Mouse (Mus musculus): ENCODE measurements at regions not wholly inside any gene's neighbourhood (a gene's known extent, or its start where the extent isn't known, plus 50 kb on each side); places are given as distances from the start of the nearest gene placed in this dataset.

DNA sequence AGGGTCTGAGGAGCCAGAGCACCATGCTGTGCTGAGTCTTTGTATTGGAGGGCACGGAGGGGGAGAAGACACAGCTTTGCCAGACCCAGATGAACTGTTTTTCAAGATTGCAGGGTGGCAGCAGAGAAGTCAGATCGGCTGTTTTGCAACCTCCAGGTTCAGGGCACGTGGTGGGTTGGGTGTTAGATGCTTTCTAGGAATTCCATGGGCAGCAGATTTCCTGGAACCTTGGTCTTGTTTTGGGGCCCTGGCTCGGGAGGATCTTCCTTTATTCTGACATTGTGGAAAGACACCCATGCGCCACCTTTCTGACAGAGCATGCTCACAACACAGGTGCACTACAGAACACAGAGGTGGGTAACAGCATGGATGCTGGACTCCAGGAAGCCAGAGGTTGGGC is 89.4 kb upstream of the Elovl6 start:
- in situ Hi-C loops (cut with MboI; ENCODE audit: low pct_unique_long_range_greater_than_20kb in 1 of 2, low sequenced_read_pairs in 2 of 2, unreplicated experiment in 1 of 2): no loop called here

DNA sequence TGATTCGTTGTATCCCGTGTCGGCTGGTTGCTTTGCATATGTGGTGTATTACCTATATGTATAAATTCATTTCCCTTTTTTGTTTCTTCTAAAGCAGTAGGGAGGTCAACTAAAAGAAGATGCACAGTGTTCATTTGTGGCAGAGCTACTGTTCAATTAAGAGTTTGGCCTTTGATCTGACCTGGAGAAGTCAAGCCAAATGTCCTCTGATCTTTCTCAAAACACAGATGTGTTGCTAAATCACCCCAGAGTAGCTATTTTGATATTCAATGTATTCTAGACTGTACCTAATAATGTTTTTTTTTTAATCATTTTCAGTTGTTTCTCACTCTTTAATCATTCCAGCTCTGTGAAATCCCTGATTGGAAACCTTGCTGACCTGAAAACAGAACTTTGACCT is 87.9 kb upstream of the Elovl6 start:
- in situ Hi-C loops (cut with MboI; ENCODE audit: low pct_unique_long_range_greater_than_20kb in 1 of 2, low sequenced_read_pairs in 2 of 2, unreplicated experiment in 1 of 2): no loop called here

DNA sequence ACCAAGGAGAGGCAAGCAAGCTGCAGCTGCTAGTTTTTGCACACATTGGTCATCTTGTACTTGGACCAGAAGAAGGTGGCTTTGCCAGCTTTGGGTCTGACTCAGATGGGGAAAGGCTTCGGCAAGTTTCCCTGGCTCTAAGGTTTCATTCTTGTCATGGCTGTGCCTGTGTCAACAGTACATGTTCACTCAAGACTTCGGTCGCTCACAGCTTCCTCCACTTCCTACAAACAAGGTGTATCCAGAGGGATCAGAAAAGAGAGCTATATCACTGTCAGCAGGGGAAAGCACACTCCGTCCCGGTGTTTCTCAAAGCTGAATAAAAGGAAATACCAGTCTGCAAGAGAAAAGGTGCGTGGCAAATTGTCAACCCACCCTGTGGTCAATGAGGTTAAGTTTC is 86.2 kb upstream of the Elovl6 start:
- in situ Hi-C loops (cut with MboI; ENCODE audit: low pct_unique_long_range_greater_than_20kb in 1 of 2, low sequenced_read_pairs in 2 of 2, unreplicated experiment in 1 of 2): no loop called here

DNA sequence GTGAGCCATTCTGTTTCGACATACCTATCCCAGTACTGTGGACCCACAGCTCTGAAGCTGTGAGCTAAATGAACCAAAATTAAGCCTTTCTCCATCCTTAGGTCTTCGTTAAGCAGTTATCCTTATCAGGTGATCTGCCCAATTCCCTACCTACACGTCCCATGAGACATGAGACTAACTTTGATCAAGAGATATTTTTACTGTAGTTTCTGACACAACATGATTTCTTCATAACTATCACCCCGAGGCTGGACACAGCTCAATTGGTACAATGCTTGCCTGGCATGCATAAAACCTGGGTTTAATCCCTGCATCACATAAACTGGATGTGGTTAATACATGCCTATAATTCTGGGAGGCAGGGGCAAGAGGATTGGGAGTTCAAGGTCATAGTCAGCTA is 82.2 kb upstream of the Elovl6 start:
- in situ Hi-C loops (cut with MboI; ENCODE audit: low pct_unique_long_range_greater_than_20kb in 1 of 2, low sequenced_read_pairs in 2 of 2, unreplicated experiment in 1 of 2): no loop called here

DNA sequence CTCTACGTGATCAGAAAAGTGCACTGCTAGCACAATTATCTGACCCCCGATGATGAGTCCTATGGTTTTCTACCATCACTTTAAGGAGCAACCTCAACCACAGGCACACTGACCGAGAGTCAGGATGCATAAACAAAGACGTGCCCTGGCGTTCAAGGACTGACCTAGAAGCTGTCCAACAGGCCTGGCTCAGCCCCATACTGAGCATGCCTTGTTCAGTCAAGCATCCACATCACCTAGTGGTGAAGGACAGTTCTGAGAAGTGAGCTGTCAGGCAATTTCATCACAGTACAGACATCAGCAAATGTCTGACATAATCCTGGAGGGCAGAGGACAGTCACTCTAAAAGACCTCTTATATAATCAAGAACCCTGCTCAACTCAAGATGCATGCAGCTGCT is 81.5 kb upstream of the Elovl6 start:
- in situ Hi-C loops (cut with MboI; ENCODE audit: low pct_unique_long_range_greater_than_20kb in 1 of 2, low sequenced_read_pairs in 2 of 2, unreplicated experiment in 1 of 2): no loop called here

DNA sequence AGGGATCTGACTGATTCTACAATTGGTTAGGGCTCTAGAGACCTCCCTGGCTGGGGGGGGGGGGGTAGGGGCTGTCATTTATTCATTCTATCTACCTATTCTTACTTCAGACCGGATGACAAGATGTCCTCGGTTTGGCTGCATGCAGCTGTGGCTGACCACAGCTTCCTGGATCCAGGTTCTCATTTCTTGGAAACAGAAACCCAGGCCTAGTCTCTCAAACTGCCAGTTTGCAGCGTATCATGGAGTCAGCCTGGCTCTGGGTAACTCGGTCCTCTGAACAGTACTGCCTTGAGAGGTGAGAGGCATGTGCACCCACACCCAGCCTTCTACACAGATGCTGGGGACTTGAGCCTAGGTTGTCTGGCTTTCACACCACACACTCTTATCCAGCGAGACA is 62.1 kb upstream of the Elovl6 start:
- in situ Hi-C loops (cut with MboI; ENCODE audit: low pct_unique_long_range_greater_than_20kb in 1 of 2, low sequenced_read_pairs in 2 of 2, unreplicated experiment in 1 of 2): no loop called here

DNA sequence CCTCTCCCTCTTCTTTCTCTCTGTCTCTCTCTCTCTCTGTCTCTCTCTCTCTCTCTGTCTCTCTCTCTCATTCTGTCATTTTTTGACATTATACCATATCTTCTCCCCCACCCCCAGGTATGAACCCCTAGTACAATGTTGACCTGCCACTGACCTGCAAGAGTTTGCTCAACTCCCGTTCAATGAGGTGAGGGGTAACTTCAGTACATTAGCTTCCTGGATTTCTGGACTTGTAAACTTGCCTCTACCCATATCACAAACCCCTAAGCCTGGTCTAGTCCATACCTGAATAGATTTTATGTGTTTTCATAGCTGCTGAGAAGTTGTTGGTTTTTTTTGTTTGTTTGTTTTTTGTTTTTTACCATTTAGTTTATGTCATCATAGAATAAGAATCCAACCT is 60.8 kb upstream of the Elovl6 start:
- in situ Hi-C loops (cut with MboI; ENCODE audit: low pct_unique_long_range_greater_than_20kb in 1 of 2, low sequenced_read_pairs in 2 of 2, unreplicated experiment in 1 of 2): no loop called here

DNA sequence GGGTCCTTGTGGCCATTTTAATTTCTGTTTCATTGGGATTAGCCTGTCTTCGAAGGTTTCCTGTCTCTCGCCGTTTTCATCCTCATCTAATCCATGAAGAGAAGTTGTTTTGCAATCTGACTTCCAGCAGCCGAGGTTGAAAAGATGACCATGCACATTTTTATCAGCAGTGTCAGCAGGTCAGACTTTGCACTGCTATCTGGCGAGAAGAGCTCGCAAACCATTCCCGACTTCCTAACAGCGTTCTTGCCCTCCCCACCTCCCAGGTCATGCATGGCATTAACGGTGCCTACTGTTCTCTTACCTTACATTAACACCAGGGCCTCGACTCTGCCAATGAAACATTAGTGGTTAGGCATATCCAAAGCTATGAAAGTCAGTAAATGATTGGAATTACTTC is 60.1 kb upstream of the Elovl6 start:
- in situ Hi-C loops (cut with MboI; ENCODE audit: low pct_unique_long_range_greater_than_20kb in 1 of 2, low sequenced_read_pairs in 2 of 2, unreplicated experiment in 1 of 2): no loop called here

DNA sequence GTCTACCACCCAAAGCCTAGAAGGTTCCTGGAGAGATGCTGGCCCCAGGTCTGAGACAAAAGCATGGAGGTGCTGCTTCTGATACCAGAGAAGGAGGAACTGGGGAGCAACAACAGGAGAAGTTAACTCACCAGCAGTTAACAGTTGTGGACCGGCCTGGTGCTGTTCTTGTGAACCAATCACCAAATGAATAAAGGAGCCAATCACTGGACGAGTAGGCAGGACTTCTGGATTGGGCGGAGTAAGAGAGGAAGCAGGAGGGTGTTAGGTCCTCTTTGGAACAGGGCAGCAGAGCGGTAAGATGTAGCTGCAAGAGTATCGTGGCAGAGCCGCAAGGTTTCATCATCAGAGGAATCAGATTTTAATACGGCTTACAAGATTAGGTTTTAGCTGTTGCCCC is 57.7 kb upstream of the Elovl6 start:
- in situ Hi-C loops (cut with MboI; ENCODE audit: low pct_unique_long_range_greater_than_20kb in 1 of 2, low sequenced_read_pairs in 2 of 2, unreplicated experiment in 1 of 2): no loop called here

DNA sequence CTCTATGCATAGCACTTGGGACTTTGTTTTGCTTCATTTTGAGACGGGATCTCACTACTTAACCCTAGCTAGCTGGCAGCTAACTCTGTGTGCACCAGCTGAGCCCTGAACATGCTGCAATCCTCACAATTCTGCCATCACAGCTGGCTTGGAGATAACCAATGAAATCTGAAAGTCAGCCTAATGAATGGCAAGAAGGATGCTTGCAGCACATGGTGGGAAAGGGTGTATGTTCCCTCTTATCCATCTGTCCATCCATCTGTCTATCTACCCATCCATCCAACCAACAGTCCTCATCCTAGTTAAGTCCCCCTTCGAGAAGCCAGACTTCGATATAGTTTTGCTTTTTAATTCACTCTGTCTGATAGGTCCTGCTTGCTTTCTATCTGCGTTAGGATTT is 55.9 kb upstream of the Elovl6 start:
- in situ Hi-C loops (cut with MboI; ENCODE audit: low pct_unique_long_range_greater_than_20kb in 1 of 2, low sequenced_read_pairs in 2 of 2, unreplicated experiment in 1 of 2): no loop called here

DNA sequence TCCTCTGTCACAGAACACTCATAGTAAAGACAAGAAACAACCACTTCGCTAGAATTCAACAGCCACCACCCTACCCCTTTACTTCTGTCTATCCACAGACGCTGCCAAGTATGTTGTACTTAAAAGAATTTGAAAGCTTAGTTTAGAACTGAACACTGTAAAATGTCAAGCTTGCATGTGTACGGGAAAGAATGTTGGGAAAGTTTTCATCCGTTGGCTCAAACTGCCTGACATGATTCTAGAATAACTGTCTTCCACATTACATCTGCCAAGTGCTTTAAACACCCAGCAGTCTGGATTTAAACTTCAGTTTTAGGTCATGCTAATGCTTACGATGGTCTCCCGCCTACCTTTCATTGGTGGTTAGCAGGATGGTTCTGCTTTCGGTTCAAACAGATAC is 54.1 kb upstream of the Elovl6 start:
- in situ Hi-C loops (cut with MboI; ENCODE audit: low pct_unique_long_range_greater_than_20kb in 1 of 2, low sequenced_read_pairs in 2 of 2, unreplicated experiment in 1 of 2): no loop called here

DNA sequence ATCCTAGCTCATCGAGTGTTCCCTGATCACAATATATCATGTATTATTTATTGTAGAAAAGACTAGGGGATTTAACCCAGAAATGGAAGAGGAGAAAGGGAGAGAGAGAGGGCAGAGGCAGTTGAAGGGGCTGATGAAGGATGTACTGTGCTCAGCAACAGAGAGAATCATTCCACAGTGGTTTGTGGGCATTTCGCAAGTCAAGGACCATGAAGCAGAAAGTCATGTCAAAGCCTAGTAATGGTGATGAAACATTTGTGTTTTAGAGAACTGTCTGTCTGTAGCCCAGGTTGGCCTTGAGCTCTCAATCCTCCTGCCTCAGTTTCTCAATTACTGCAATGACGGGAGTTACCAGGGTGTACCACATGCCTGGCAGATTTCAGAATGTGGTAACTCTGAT is 50.9 kb upstream of the Elovl6 start:
- in situ Hi-C loops (cut with MboI; ENCODE audit: low pct_unique_long_range_greater_than_20kb in 1 of 2, low sequenced_read_pairs in 2 of 2, unreplicated experiment in 1 of 2): no loop called here

Data from mouse embryonic stem cell (cell line).